Mouse (Mus musculus): Measurements from ENCODE around the gene Krtap3-3. TPM values are rescaled to one million over a fixed set of nuclear protein-coding genes. Genes with fewer than 3 reads are reported as not detected.
A peak's percentile ranks its signal among the peaks of the same experiment; 100 is the strongest.
"Not testable (repeated sequence)": the region's sequence is repeated elsewhere in the genome, so short reads cannot be mapped to it uniquely, and the experiment has no call there.

Krtap3-3 gene
- total RNA-seq (2017), result not detected in 2 replicates

GRCm38 (mm10) chr11:99550765-99551164 lies at the start of gene Krtap3-3:
Gene Krtap3-3 (minus strand): TSS chr11:99550865.
- ATAC-seq (replicated peaks in 1 of 2; ENCODE audit: insufficient read depth in 1 of 2, low FRiP score in 2 of 2, low TSS enrichment in 1 of 2, low read depth in 1 of 2, poor library complexity in 2 of 2, severe bottlenecking in 2 of 2), result no peak

- not testable (repeated sequence) for ATAC-seq (replicated peaks in 1 of 2; ENCODE audit: insufficient read depth in 1 of 2, low FRiP score in 2 of 2, low TSS enrichment in 1 of 2, low read depth in 1 of 2, poor library complexity in 2 of 2, severe bottlenecking in 2 of 2)
Measured at GRCm38 (mm10) chr11:99597742-99598141, 47.1 kb upstream of the Krtap3-3 start, which contains the start of gene Krtap9-3. Gene Krtap9-3 (minus strand): TSS chr11:99598105.

DNA sequence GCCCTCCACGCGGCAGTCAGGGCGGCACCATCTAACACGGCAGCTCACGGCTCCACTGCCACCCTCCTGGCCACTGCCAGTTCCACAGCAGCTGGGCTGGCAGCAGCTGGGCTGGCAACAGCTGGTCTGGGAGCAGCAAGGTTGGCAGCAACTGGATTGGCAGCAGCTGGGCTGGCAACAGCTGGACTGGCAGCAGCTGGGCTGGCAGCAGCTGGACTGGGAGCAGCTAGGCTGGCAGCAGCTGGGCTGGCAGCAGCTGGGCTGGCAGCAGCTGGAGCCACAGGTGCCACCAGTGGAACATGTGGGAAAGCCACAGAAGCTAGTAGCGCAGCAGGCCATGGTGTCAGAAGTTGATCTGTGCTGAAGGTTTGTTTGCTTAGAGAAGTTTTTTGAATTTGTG lies 40.3 kb upstream of the Krtap3-3 start, which contains the start of gene Krtap1-3:
Krtap1-3 (minus strand) TSS at position 359 of the 400 bp plus-strand sequence.
- no peak for ATAC-seq (replicated peaks in 1 of 2; ENCODE audit: insufficient read depth in 1 of 2, low FRiP score in 2 of 2, low TSS enrichment in 1 of 2, low read depth in 1 of 2, poor library complexity in 2 of 2, severe bottlenecking in 2 of 2)

GRCm38 (mm10) chr11:99585096-99585495 lies 34.4 kb upstream of the Krtap3-3 start:
- no peak for ATAC-seq (replicated peaks in 1 of 2; ENCODE audit: insufficient read depth in 1 of 2, low FRiP score in 2 of 2, low TSS enrichment in 1 of 2, low read depth in 1 of 2, poor library complexity in 2 of 2, severe bottlenecking in 2 of 2)

- no peak for ATAC-seq (replicated peaks in 1 of 2; ENCODE audit: insufficient read depth in 1 of 2, low FRiP score in 2 of 2, low TSS enrichment in 1 of 2, low read depth in 1 of 2, poor library complexity in 2 of 2, severe bottlenecking in 2 of 2)
Measured at GRCm38 (mm10) chr11:99583245-99583704, 32.6 kb upstream of the Krtap3-3 start, which contains the start of gene Krtap1-4. Gene Krtap1-4 (minus strand): TSS chr11:99583654.

GRCm38 (mm10) chr11:99581564-99581963 lies 30.9 kb upstream of the Krtap3-3 start:
- ATAC-seq (replicated peaks in 1 of 2; ENCODE audit: insufficient read depth in 1 of 2, low FRiP score in 2 of 2, low TSS enrichment in 1 of 2, low read depth in 1 of 2, poor library complexity in 2 of 2, severe bottlenecking in 2 of 2), result no peak

GRCm38 (mm10) chr11:99581051-99581450 lies 30.4 kb upstream of the Krtap3-3 start:
- ATAC-seq (replicated peaks in 1 of 2; ENCODE audit: insufficient read depth in 1 of 2, low FRiP score in 2 of 2, low TSS enrichment in 1 of 2, low read depth in 1 of 2, poor library complexity in 2 of 2, severe bottlenecking in 2 of 2), result no peak

GRCm38 (mm10) chr11:99580636-99581035 lies 30.0 kb upstream of the Krtap3-3 start, which contains the start of gene Krtap1-5:
Gene Krtap1-5 (minus strand): TSS chr11:99581016.
- ATAC-seq (replicated peaks in 1 of 2; ENCODE audit: insufficient read depth in 1 of 2, low FRiP score in 2 of 2, low TSS enrichment in 1 of 2, low read depth in 1 of 2, poor library complexity in 2 of 2, severe bottlenecking in 2 of 2), result no peak

DNA sequence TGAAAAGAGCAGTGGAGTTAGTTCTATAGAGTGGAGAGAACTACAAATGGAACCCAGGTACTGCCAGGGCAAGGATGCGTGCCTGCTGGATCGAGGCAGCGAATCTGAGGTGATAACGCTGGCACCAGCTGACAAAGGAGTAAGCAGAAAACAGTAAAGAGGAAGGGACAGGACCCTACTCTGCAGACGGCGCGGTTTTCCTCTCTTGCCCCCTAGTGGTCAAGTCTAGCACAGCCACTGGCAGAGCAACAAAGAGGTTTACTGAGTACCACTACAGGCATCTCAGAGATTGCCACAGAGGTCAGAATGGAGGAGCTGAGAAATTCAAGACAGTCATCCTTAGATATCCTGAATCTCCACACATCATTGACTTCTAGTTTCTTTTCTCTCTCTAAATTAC lies 23.4 kb upstream of the Krtap3-3 start:
- peak; percentile 83 to 88 for ATAC-seq (replicated peaks in 1 of 2; ENCODE audit: insufficient read depth in 1 of 2, low FRiP score in 2 of 2, low TSS enrichment in 1 of 2, low read depth in 1 of 2, poor library complexity in 2 of 2, severe bottlenecking in 2 of 2)

DNA sequence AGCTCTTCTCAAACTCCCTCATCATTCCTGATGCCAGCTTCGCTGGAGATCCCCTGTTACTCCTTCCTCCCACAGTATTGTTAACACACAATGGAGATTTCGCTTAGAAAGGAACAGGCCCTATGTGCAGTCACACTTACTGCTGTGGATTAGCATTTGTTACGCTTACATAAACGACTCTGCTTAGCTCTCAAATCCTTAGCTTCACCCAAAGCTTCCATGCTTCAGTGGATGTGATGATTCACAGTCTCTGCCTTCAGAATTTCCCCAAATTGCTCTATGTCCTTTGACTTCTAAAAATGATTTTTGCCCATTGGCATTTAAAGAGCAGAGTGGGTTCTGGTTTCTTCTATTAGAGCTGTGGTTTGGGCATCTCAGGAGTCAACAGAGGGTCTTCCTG lies 22.5 kb upstream of the Krtap3-3 start:
- no peak for ATAC-seq (replicated peaks in 1 of 2; ENCODE audit: insufficient read depth in 1 of 2, low FRiP score in 2 of 2, low TSS enrichment in 1 of 2, low read depth in 1 of 2, poor library complexity in 2 of 2, severe bottlenecking in 2 of 2)

DNA sequence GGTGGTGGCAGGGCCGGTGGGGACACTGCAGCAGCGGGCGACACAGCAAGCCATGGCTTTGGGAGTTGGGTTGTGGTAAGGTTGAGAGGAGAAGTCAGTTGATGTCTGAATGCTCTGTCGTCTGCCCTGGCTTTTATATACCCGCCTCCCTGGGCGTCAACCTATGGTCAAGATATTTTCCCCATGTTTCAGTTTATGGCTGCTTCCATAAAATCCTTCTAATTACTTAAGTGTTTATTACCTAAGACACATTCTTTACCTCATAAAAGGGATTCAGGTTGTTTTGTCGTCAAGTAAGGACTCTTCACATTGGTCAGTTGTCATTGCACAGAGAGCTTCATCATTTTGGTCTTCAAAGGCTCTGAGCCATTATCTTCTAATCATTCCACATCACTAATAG lies 15.9 kb upstream of the Krtap3-3 start, which contains the start of gene Krtap3-1:
Krtap3-1 (minus strand) TSS at position 101 of the 400 bp plus-strand sequence.
- ATAC-seq (replicated peaks in 1 of 2; ENCODE audit: insufficient read depth in 1 of 2, low FRiP score in 2 of 2, low TSS enrichment in 1 of 2, low read depth in 1 of 2, poor library complexity in 2 of 2, severe bottlenecking in 2 of 2), result no peak

DNA sequence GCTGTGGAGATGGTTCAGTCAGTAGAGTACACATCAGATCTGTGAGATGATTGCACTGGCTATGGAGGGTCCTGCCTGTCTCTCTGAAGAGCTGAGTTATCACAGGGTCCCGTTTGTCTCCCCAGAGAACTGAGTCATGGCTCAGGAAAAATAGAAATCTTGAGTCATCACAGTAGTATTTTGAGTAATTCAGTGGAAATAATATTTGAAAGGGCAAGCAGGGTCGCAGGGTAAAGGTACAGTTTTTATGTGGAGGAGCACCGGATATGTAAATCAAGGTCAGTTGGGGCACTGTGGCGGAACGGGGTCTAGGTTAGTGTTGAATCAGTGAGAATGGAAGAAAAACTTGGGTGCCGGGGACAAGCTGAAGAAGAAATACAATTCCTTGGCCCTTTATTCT lies 11.9 kb upstream of the Krtap3-3 start:
- no peak for ATAC-seq (replicated peaks in 1 of 2; ENCODE audit: insufficient read depth in 1 of 2, low FRiP score in 2 of 2, low TSS enrichment in 1 of 2, low read depth in 1 of 2, poor library complexity in 2 of 2, severe bottlenecking in 2 of 2)

- ATAC-seq (replicated peaks in 1 of 2; ENCODE audit: insufficient read depth in 1 of 2, low FRiP score in 2 of 2, low TSS enrichment in 1 of 2, low read depth in 1 of 2, poor library complexity in 2 of 2, severe bottlenecking in 2 of 2), result no peak
Measured at GRCm38 (mm10) chr11:99559366-99559765, 8.7 kb upstream of the Krtap3-3 start, which contains the start of gene Gm11939. Gene Gm11939 (minus strand): TSS chr11:99559466.

DNA sequence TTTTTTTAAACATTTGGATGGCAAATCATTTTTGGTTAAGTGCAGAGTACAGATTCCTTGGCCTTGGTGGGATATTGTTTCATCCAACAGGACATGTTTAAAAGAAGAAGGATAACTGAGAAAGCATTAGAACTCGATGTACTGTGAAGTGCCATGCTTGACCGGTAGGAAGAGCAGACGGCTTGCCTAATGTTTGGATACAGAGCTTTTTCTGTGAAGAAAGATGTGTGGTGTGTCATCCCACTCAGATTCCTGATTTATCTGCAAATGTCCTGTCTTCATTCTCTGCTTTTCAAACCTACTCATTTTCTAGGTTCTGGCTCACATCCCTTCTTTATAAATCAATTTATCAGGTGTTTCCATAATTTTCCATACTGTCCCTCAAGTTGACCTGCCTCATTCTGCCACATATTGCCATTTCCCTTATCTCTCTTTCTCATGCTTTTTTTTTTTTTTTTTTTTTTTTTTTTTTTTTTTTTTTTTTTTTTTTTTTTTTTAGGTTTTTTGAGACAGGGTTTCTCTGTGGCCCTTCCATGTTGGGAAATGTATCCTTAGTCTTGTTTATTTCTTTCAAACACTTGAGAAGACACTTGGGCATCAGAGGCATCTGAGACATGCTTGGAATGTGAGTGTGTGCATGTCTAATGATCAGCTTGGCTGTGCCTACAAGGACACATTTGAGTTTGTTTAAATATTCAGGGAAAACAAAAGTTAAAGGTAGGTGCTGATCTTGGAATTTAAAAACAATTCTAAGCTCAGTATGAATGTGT lies 7.5 kb upstream of the Krtap3-3 start:
- ATAC-seq (replicated peaks in 1 of 2; ENCODE audit: insufficient read depth in 1 of 2, low FRiP score in 2 of 2, low TSS enrichment in 1 of 2, low read depth in 1 of 2, poor library complexity in 2 of 2, severe bottlenecking in 2 of 2), result no peak

DNA sequence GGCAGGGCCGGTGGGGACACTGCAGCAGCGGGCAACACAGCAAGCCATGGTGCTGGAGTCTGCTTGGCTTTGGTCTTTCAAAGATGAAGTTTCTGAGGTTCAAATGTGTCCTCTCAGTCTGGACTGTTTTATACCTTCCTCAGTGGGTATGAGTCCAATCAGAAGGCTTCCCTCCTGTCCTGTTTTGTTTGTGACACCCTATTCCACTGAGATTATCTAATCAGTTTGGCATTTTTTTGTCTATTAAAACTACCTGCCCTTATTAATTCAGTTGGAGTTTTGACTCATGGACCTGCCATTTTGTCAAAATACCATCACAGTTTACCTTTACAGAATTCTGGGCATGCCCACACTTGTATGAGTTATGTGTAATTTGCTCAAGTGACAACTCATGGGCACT lies 6.1 kb upstream of the Krtap3-3 start, which contains the start of gene Krtap3-2:
Krtap3-2 (minus strand) TSS at position 101 of the 400 bp plus-strand sequence.
- no peak for ATAC-seq (replicated peaks in 1 of 2; ENCODE audit: insufficient read depth in 1 of 2, low FRiP score in 2 of 2, low TSS enrichment in 1 of 2, low read depth in 1 of 2, poor library complexity in 2 of 2, severe bottlenecking in 2 of 2)

DNA sequence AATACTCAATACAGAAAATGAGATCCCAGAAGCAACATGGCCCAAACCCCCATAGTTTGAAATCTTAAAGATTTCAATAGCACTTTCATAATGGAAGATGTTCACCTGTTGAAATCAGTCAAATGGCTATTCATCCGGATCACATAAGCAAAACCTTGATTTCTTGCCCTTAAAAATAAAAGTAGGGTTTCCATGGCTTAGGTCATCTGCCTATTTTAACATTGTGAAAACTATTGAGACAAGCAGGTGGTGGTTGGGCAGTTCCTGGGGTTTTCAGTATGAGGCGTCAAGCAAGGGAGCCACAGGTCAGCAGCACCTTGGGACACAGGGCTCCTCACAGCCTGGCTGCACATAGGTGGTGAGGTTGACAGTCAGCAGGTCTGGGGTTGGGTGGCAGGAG lies 5.5 kb upstream of the Krtap3-3 start:
- no peak for ATAC-seq (replicated peaks in 1 of 2; ENCODE audit: insufficient read depth in 1 of 2, low FRiP score in 2 of 2, low TSS enrichment in 1 of 2, low read depth in 1 of 2, poor library complexity in 2 of 2, severe bottlenecking in 2 of 2)

DNA sequence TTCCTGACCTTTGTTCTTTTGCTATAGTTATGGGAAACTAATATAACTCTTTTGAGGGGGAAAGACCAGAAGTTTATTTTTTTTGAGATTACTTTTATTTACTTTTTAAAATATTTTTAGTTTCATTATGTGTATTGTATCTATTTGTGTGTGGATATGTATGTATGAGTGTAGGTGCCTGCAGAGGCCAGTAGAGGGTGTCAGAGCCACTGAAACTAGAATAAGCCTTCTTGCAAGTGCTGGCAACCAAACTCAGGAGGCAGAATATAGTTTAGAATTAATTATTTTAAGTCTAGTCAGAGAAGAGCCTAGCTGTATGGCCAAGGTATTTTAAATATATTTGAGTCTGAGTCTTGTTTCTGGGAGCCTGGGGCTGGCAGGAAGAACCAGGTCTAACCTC lies 2.8 kb downstream of the Krtap3-3 start:
- ATAC-seq (replicated peaks in 1 of 2; ENCODE audit: insufficient read depth in 1 of 2, low FRiP score in 2 of 2, low TSS enrichment in 1 of 2, low read depth in 1 of 2, poor library complexity in 2 of 2, severe bottlenecking in 2 of 2), result no peak

- no peak for ATAC-seq (replicated peaks in 1 of 2; ENCODE audit: insufficient read depth in 1 of 2, low FRiP score in 2 of 2, low TSS enrichment in 1 of 2, low read depth in 1 of 2, poor library complexity in 2 of 2, severe bottlenecking in 2 of 2)
Measured at GRCm38 (mm10) chr11:99539721-99540120, 10.9 kb downstream of the Krtap3-3 start.

Data from hematopoietic stem cell, adult 5-6 weeks (primary cell).